Mouse (Mus musculus) adrenal gland, adult 8-10 months (tissue): ENCODE results near the gene Hmx3. TPM values are rescaled to one million over a fixed set of nuclear protein-coding genes. Genes with fewer than 3 reads are reported as not detected.
A peak's percentile ranks its signal among the peaks of the same experiment; 100 is the strongest.

ENCODE experiments used
- DNase-seq: peaks from one replicate; pipeline ENCODE4 v3.0.0; 2022
- total RNA-seq, 4 experiments: library from RNA; stranded (reverse); gene quantifications; 2 replicates each; pipeline ENCODE4 v1.2.4; 2022

Gene Hmx3
- not detected for total RNA-seq

- DNase-seq = no peak
Observed at GRCm38 (mm10) chr7:131542115-131542871, at the start of gene Hmx3. TSS of gene Hmx3 (plus strand) at chr7:131542867.

- no peak for DNase-seq
Observed at GRCm38 (mm10) chr7:131503739-131504138, 38.9 kb upstream of the Hmx3 start.

- peak; percentile 74 for DNase-seq
Observed at GRCm38 (mm10) chr7:131539979-131540378, 2.7 kb upstream of the Hmx3 start.

- no peak for DNase-seq
Observed at GRCm38 (mm10) chr7:131541184-131542114, 1.2 kb upstream of the Hmx3 start.

- no peak for DNase-seq
Observed at GRCm38 (mm10) chr7:131542872-131543622, 380 bp downstream of the Hmx3 start.

- no peak for DNase-seq
Observed at GRCm38 (mm10) chr7:131543623-131544481, 1.2 kb downstream of the Hmx3 start.

- DNase-seq = no peak
Observed at GRCm38 (mm10) chr7:131544871-131545270, 2.2 kb downstream of the Hmx3 start.

GRCm38 (mm10) chr7:131545701-131546385 is 3.2 kb downstream of the Hmx3 start:
- DNase-seq = no peak

- DNase-seq = no peak
Observed at GRCm38 (mm10) chr7:131546423-131546822, 3.8 kb downstream of the Hmx3 start.

GRCm38 (mm10) chr7:131547481-131547880 is 4.8 kb downstream of the Hmx3 start:
- no peak for DNase-seq

- no peak for DNase-seq
Observed at GRCm38 (mm10) chr7:131548473-131548872, 5.8 kb downstream of the Hmx3 start, which contains the start of gene Hmx2. TSS of gene Hmx2 (plus strand) at chr7:131548773.

GRCm38 (mm10) chr7:131551471-131551870 is 8.8 kb downstream of the Hmx3 start:
- DNase-seq = no peak

GRCm38 (mm10) chr7:131551931-131552741 is 9.5 kb downstream of the Hmx3 start:
- DNase-seq = no peak

GRCm38 (mm10) chr7:131552781-131553180 is 10.1 kb downstream of the Hmx3 start:
- DNase-seq = no peak

- no peak for DNase-seq
Observed at GRCm38 (mm10) chr7:131553771-131554175, 11.1 kb downstream of the Hmx3 start.

- no peak for DNase-seq
Observed at GRCm38 (mm10) chr7:131554341-131555180, 11.9 kb downstream of the Hmx3 start.

GRCm38 (mm10) chr7:131555301-131556081 is 12.8 kb downstream of the Hmx3 start:
- no peak for DNase-seq

- no peak for DNase-seq
Observed at GRCm38 (mm10) chr7:131556116-131556515, 13.4 kb downstream of the Hmx3 start.
